Mouse (Mus musculus) neural tube, embryonic 15.5 days (tissue): Measurements from ENCODE around the gene Ofcc1. TPM values are rescaled to one million over a fixed set of nuclear protein-coding genes. Genes with fewer than 3 reads are reported as not detected.
A peak's percentile ranks its signal among the peaks of the same experiment; 100 is the strongest.

Experiments used
- ATAC-seq: fragments of 200-750 bp; cut with Nextera tagmentation; 2 replicates; pipeline ENCODE4 v1.8.0; 2017; ENCODE audit warnings: mild to moderate bottlenecking, moderate TSS enrichment, moderate library complexity; ENCODE audit not compliant: low FRiP score
- H3K27ac ChIP-seq: fragments of 300-500 bp; sonication (generic); replicated peaks from 2 replicates; pipeline ENCODE4 v1.5.1; 2015; ENCODE audit warnings: mild to moderate bottlenecking, inconsistent platforms
- H3K27me3 ChIP-seq: fragments of 300-500 bp; sonication (generic); replicated peaks from 2 replicates; pipeline ENCODE4 v1.6.1; 2015; ENCODE audit warnings: inconsistent platforms
- H3K36me3 ChIP-seq: fragments of 300-500 bp; sonication (generic); 2 replicates; pipeline ENCODE4 v1.6.1; 2015; ENCODE audit warnings: inconsistent platforms
- H3K4me1 ChIP-seq: fragments of 300-500 bp; sonication (generic); 2 replicates; pipeline ENCODE4 v1.6.1; 2015; ENCODE audit warnings: inconsistent platforms
- H3K4me2 ChIP-seq: fragments of 300-500 bp; sonication (generic); 2 replicates; pipeline ENCODE4 v1.6.1; 2015; ENCODE audit warnings: inconsistent platforms, mild to moderate bottlenecking, moderate library complexity
- H3K4me3 ChIP-seq: fragments of 300-500 bp; sonication (generic); replicated peaks from 2 replicates; pipeline ENCODE4 v1.5.1; 2015; ENCODE audit warnings: mild to moderate bottlenecking, inconsistent platforms
- H3K9ac ChIP-seq: fragments of 300-500 bp; sonication (generic); replicated peaks from 2 replicates; pipeline ENCODE4 v1.6.1; 2015; ENCODE audit warnings: mild to moderate bottlenecking, inconsistent platforms
- H3K9me3 ChIP-seq: fragments of 300-500 bp; sonication (generic); replicated peaks from 2 replicates; pipeline ENCODE4 v1.6.1; 2016; ENCODE audit warnings: inconsistent platforms
- WGBS: fragments of 180-500 bp; shearing (Covaris S2); methylation state at CpG from one replicate; pipeline ENCODE4 v1.1.7; 2015; ENCODE audit warnings: mixed read lengths; 5-methylcytosine and 5-hydroxymethylcytosine counted together
- polyA plus RNA-seq: library from polyadenylated mRNA; unstranded; fragments of >200 nt; fragmentation: Nextera tagmentation; extraction: Ambion mirVana; gene quantifications from 2 replicates; pipeline ENCODE4 v1.2.1, GENCODE M21; 2015

The Ofcc1 gene
- polyA plus RNA-seq, 1 experiment from 2014 or later: 0.10 TPM

DNA sequence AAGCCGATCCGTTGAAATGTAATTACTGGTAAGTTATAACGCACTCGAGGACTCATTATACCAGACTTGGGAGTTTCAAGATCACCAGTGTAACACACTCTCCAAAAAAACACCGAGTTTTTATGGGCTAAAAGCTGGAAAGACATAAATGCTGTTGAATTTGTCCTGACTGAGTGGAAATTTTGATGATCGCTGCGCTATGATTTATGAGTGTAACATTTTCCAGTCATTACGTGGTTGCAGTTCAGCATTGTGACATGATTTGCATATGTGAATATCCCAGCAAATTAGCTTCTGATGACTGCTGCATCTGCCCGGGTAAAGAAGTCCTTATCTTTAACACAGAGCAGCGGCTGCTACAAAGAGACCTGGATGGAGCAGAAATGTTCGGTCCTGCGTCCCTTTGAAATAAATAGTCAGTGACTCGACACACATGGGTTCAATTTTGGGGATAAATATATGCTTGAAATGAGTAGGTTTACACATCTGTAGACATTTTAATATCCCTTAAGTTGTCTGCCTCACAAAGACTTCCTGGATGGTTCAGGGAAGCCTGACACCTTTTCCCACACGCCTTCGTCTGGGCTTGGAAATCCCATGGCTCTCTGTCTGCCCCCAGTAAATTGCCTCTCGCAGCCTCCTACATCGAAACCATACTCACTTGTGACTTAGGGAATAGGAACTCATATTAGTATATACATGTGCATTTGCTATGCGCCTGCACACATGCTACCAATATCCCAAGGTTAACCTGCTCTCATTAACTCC, 381.8 kb downstream of the Ofcc1 start:
- no peak overlapping the region for H3K4me3 ChIP-seq
- no peaks in the 10 kb centered on the region for H3K36me3 ChIP-seq
- no peak overlapping the region for H3K27ac ChIP-seq
- H3K9me3 ChIP-seq: no peaks in the 10 kb centered on the region
- H3K4me1 ChIP-seq: peaks cover 5% of the 10 kb centered on the region; the same call in 1 of the 2 replicates
- ATAC-seq: no peak; the same call in 1 of the 2 replicates
- H3K4me2 ChIP-seq: peak overlapping the region; percentile 20; the same call in 1 of the 2 replicates
- H3K9ac ChIP-seq: 0 out of 2 replicates have a peak overlapping the region, but pooled peaks have one; percentile 14
- H3K27me3 ChIP-seq: no peaks in the 10 kb centered on the region; the same call in 1 of the 2 replicates
- WGBS: 46% methylated on average over 18 of the region's 18 CpGs

DNA sequence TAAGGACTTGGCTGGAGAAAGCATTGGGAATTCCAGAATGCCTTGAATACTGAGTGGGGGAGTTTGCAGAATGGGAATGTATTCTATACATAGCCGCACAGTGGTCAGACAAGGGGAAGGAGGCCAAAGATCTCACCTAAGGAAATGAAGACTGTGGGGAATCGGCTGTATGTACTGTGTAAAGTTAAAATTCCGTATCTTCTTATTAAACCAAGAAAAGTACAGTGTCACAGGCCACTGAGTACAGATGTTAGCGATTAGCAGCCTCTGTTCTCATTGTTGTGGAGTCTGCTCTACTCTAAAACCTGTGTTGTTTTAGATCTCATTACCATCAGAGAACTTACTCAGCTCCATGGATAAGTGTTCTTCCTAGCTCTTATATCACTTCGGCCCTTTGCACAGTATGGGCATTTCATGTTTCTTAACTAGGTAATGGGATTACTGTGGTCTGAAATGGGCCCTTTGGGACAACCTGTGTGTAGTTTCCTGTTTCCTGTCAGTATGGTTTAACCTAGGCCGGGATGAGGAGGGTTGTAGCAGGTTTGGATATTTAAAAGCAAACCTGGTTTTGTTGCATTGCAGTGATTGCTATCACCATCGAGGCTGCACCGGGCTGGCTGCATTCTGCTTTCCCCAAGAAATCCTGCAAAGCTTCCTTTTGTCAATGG, 392.8 kb downstream of the Ofcc1 start:
- no peak overlapping the region for H3K27ac ChIP-seq
- no peak overlapping the region for H3K4me2 ChIP-seq
- H3K27me3 ChIP-seq: no peaks in the 10 kb centered on the region
- no peak overlapping the region for H3K9ac ChIP-seq
- no peak overlapping the region for H3K4me3 ChIP-seq
- 86% methylated on average over 8 of the region's 8 CpGs for WGBS
- ATAC-seq: no peak
- H3K4me1 ChIP-seq: no peaks in the 10 kb centered on the region
- no peaks in the 10 kb centered on the region for H3K36me3 ChIP-seq
- H3K9me3 ChIP-seq: no peaks in the 10 kb centered on the region

DNA sequence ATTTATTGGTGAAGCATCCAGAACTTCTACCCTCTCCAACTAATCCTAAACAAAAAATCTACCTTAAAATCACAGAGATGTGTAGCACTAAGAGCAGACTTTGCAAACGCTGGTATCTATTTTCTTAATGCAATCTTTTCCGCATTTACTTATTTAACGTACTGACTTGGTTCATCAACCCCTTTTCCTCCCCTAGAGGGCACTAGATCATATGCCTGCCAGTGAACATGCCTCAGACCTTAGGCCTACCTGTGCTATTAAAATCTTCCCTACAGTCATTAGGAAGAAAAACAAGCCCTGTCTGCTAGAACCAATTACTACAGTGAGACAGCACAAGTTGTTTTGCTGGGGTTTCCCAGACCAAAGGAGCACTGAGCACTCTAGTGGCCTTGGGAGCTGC, 404.0 kb downstream of the Ofcc1 start:
- Histone ChIP-seq H3K27me3 (no peaks in the 10 kb centered on the region), H3K4me3 (no peak overlapping the region), H3K36me3 (no peaks in the 10 kb centered on the region), H3K9me3 (no peaks in the 10 kb centered on the region), H3K4me2 (no peak overlapping the region), H3K9ac (no peak overlapping the region), H3K27ac (no peak overlapping the region), H3K4me1 (no peaks in the 10 kb centered on the region)
- WGBS: 66% methylated on average over 3 of the region's 3 CpGs
- no peak for ATAC-seq

DNA sequence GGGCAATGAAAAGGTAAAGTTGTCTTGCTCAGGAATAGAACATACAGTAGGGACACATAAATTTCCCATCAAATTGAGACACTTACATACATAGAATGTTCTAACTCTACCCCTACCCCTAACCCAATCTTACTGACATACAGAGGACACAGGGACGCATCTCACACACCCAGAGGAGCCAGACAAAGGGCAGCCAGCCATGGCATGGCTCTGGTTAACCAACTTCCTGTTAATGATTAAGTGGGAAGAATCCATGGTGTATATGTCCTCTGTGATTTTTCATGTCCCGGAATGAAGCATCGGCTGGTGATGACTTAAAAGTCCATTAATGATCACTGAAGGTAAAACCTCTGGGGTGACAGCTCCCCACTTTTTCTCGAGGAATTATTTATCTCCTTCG, 405.2 kb downstream of the Ofcc1 start:
- 44% methylated on average over 5 of the region's 5 CpGs for WGBS

More for the DNA sequence above, 405.2 kb downstream of the Ofcc1 start:
- ATAC-seq: no peak
- Histone ChIP-seq H3K27ac (no peak overlapping the region), H3K9ac (no peak overlapping the region), H3K4me1 (no peaks in the 10 kb centered on the region), H3K27me3 (no peaks in the 10 kb centered on the region), H3K4me3 (no peak overlapping the region), H3K36me3 (no peaks in the 10 kb centered on the region), H3K4me2 (no peak overlapping the region), H3K9me3 (no peaks in the 10 kb centered on the region)
